Mouse (Mus musculus): ENCODE measurements at regions not wholly inside any gene's neighbourhood (a gene's known extent, or its start where the extent isn't known, plus 50 kb on each side); places are given as distances from the start of the nearest gene placed in this dataset.

- no peak for DNase-seq (ENCODE audit: low spot score in 2 of 2)
Observed at GRCm38 (mm10) chr3:39234921-39235320, 348.2 kb downstream of the Fat4 start.

GRCm38 (mm10) chr3:39248712-39249111 lies 362.0 kb downstream of the Fat4 start:
- no peak for DNase-seq (ENCODE audit: low spot score in 2 of 2)

- no peak for DNase-seq (ENCODE audit: low spot score in 2 of 2)
Observed at GRCm38 (mm10) chr3:39249224-39249892, 362.6 kb downstream of the Fat4 start.

GRCm38 (mm10) chr3:39253076-39253475 lies 366.3 kb downstream of the Fat4 start:
- DNase-seq (ENCODE audit: low spot score in 2 of 2), result peak in 1 of 2 experiments; percentile 52

- DNase-seq (ENCODE audit: low spot score in 2 of 2), result no peak
Observed at GRCm38 (mm10) chr3:39264671-39265430, 378.1 kb downstream of the Fat4 start.

GRCm38 (mm10) chr3:39265606-39266005 lies 378.9 kb downstream of the Fat4 start:
- no peak for DNase-seq (ENCODE audit: low spot score in 2 of 2)

GRCm38 (mm10) chr3:39269388-39269787 lies 382.6 kb downstream of the Fat4 start:
- DNase-seq (ENCODE audit: low spot score in 2 of 2), result no peak

GRCm38 (mm10) chr3:39272616-39273015 lies 385.9 kb downstream of the Fat4 start:
- DNase-seq (ENCODE audit: low spot score in 2 of 2), result no peak

GRCm38 (mm10) chr3:39276897-39277296 lies 390.2 kb downstream of the Fat4 start:
- DNase-seq (ENCODE audit: low spot score in 2 of 2), result no peak

GRCm38 (mm10) chr3:39277310-39277709 lies 390.6 kb downstream of the Fat4 start:
- no peak for DNase-seq (ENCODE audit: low spot score in 2 of 2)

GRCm38 (mm10) chr3:39295255-39295654 lies 408.5 kb downstream of the Fat4 start:
- no peak for DNase-seq (ENCODE audit: low spot score in 2 of 2)

GRCm38 (mm10) chr3:39296257-39296656 lies 409.5 kb downstream of the Fat4 start:
- no peak for DNase-seq (ENCODE audit: low spot score in 2 of 2)

GRCm38 (mm10) chr3:39309487-39309886 lies 422.7 kb downstream of the Fat4 start:
- no peak for DNase-seq (ENCODE audit: low spot score in 2 of 2)

- no peak for DNase-seq (ENCODE audit: low spot score in 2 of 2)
Observed at GRCm38 (mm10) chr3:39313563-39313962, 426.8 kb downstream of the Fat4 start.

- no peak for DNase-seq (ENCODE audit: low spot score in 2 of 2)
Observed at GRCm38 (mm10) chr3:39320851-39321250, 434.1 kb downstream of the Fat4 start.

GRCm38 (mm10) chr3:39322225-39322624 lies 435.5 kb downstream of the Fat4 start:
- DNase-seq (ENCODE audit: low spot score in 2 of 2), result no peak

GRCm38 (mm10) chr3:39335612-39336230 lies 449.0 kb downstream of the Fat4 start:
- DNase-seq (ENCODE audit: low spot score in 2 of 2), result no peak

GRCm38 (mm10) chr3:39341161-39341687 lies 454.5 kb downstream of the Fat4 start:
- DNase-seq (ENCODE audit: low spot score in 2 of 2), result no peak

- no peak for DNase-seq (ENCODE audit: low spot score in 2 of 2)
Observed at GRCm38 (mm10) chr3:39344078-39344477, 457.3 kb downstream of the Fat4 start.

GRCm38 (mm10) chr3:39347578-39347977 lies 460.8 kb downstream of the Fat4 start:
- DNase-seq (ENCODE audit: low spot score in 2 of 2), result no peak

GRCm38 (mm10) chr3:39357012-39357411 lies 470.3 kb downstream of the Fat4 start:
- DNase-seq (ENCODE audit: low spot score in 2 of 2), result no peak

- no peak for DNase-seq (ENCODE audit: low spot score in 2 of 2)
Observed at GRCm38 (mm10) chr3:39360278-39360677, 473.5 kb downstream of the Fat4 start.

- no peak for DNase-seq (ENCODE audit: low spot score in 2 of 2)
Observed at GRCm38 (mm10) chr3:39370926-39371325, 484.2 kb downstream of the Fat4 start.
